Mouse (Mus musculus) CH12.LX (cell line): Measurements from ENCODE around the gene Tmem132c.

ENCODE experiments used
- CTCF ChIP-seq, 2 experiments: IDR thresholded peaks in 1 of 2; conservative IDR thresholded peaks in 1 of 2; 2 replicates each; pipeline ENCODE4 v1.5.1; 2011 to 2012; ENCODE audit warnings: low read depth in 2 of 2, low read length in 2 of 2, improper control_type of control experiment in 1 of 2, inconsistent platforms in 1 of 2, mild to moderate bottlenecking in 1 of 2, moderate library complexity in 1 of 2
- E2F4 ChIP-seq: IDR thresholded peaks from 2 replicates; pipeline ENCODE4 v1.6.1; 2011; ENCODE audit warnings: low read depth, low read length, improper control_type of control experiment; ENCODE audit not compliant: insufficient replicate concordance
- EP300 ChIP-seq: IDR thresholded peaks from 2 replicates; pipeline ENCODE4 v1.6.1; 2011; ENCODE audit warnings: low read length, improper control_type of control experiment
- ETS1 ChIP-seq: conservative IDR thresholded peaks from 2 replicates; pipeline ENCODE4 v1.6.1; 2012; ENCODE audit warnings: low read depth, mild to moderate bottlenecking, inconsistent platforms, low read length, improper control_type of control experiment, moderate library complexity
- MAZ ChIP-seq: IDR thresholded peaks from 2 replicates; pipeline ENCODE4 v1.6.1; 2012; ENCODE audit warnings: low read depth, mild to moderate bottlenecking, inconsistent platforms, low read length, improper control_type of control experiment, moderate library complexity
- MEF2A ChIP-seq: IDR thresholded peaks from 2 replicates; pipeline ENCODE4 v1.6.1; 2014; ENCODE audit warnings: low read depth, mild to moderate bottlenecking, inconsistent platforms, low read length, improper control_type of control experiment, borderline replicate concordance
- POLR2A ChIP-seq: IDR thresholded peaks from 2 replicates; pipeline ENCODE4 v1.6.1; 2011; ENCODE audit warnings: low read depth, mild to moderate bottlenecking, improper control_type of control experiment, low read length
- USF1 ChIP-seq: IDR thresholded peaks from 2 replicates; pipeline ENCODE4 v1.6.1; 2014; ENCODE audit warnings: low read depth, mild to moderate bottlenecking, inconsistent platforms, low read length, improper control_type of control experiment
- ZMIZ1 ChIP-seq: IDR thresholded peaks from 2 replicates; pipeline ENCODE4 v1.6.1; 2012; ENCODE audit warnings: low read depth, mild to moderate bottlenecking, inconsistent platforms, low read length, improper control_type of control experiment
- ZNF384 ChIP-seq: IDR thresholded peaks from 2 replicates; pipeline ENCODE4 v1.6.1; 2012; ENCODE audit warnings: low read depth, low read length, improper control_type of control experiment, inconsistent platforms

- 0 out of 4 replicates have a peak, but pooled peaks of 1 of the 2 experiments have one; percentile 9 for TF ChIP-seq CTCF (conservative IDR thresholded peaks at IDR 0.05 in 1 of 2, IDR thresholded peaks at IDR 0.05 in 1 of 2; ENCODE audit: low read depth in 2 of 2, low read length in 2 of 2)
- TF ChIP-seq MEF2A, result no peak
- TF ChIP-seq MAZ, result no peak
- no peak for TF ChIP-seq ZNF384
- no peak for TF ChIP-seq EP300
- TF ChIP-seq ETS1, result no peak
- no peak for TF ChIP-seq ZMIZ1
- no peak for TF ChIP-seq USF1
- no peak for TF ChIP-seq POLR2A
- TF ChIP-seq E2F4, result no peak
Observed at GRCm38 (mm10) chr5:127391187-127391586, 149.6 kb downstream of the Tmem132c start.
